Mouse (Mus musculus): ENCODE data around the gene Otub2. TPM values are rescaled to one million over a fixed set of nuclear protein-coding genes. Genes with fewer than 3 reads are reported as not detected.

The Otub2 gene
- total RNA-seq, 2 experiments from 2014 or later = 45.2 to 48.6 TPM

DNA sequence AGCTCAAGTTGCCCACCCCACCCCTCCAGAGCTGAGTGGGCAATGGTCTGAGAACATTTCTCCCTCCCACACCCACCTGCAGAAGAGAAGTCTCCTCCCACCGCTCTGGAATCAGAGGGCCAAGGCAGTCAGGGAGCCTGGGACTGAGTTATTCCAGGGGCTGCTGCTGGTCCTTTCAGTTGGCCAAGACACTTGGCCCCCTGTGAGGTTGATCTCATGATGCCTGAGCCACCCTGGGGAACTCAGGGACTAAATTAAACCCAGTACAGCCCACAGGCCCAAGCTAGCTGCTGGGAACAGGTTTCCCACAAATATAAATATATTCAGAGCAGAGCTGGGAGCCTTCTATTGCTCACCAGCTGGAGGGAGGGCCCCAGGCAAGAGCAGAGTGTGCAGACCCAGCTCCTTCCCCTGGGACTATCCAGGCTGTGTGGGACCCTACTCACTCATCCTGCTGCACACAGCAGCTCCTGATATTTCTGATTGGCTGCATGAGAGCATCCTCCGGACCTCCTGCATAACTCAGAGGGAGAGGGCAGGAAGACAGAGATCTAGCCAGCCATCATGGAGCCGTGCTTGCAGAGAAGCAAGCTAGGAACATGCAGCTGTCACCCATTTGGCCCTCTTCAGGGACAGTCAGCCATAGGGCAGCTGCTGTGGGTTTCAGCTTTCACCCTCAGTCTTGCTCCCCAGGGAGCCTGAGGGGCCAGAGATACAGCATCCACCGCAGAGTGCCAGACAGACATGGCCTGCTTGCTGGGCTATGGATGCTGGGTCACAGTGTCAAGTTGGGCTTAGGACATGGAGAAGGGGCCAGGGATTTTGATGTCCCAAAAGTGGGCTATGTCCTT, 29.3 kb upstream of the Otub2 start:
- DNase-seq (ENCODE audit: low spot score in 2 of 2) = no peak
- no peak overlapping the region for H3K4me3 ChIP-seq
- no peak for TF ChIP-seq CTCF (conservative IDR thresholded peaks at IDR 0.05)
- H3K27ac ChIP-seq = peak overlapping the region; percentile 67

DNA sequence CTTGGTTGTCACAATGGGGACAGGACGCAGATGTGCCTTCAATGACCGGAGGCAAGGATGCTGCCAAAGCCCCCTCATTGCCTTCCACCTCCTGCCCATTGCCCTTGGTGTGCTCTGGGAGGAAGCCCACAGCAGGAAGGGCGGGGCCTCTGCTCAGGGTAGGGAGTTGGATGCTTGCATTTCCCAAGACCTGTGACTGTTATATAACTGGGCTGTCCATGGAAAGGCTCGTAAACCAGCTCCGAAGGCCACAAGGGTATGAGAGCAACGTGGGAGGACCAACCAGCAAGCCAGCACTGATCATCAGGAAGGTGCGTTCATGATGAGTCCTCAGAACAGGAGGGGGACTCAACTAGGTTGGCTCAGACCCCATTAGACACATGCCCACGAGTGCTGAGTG, 27.7 kb upstream of the Otub2 start:
- no peak for TF ChIP-seq CTCF (conservative IDR thresholded peaks at IDR 0.05)
- no peak overlapping the region for H3K4me3 ChIP-seq
- no peak overlapping the region for H3K27ac ChIP-seq
- no peak for DNase-seq (ENCODE audit: low spot score in 2 of 2)

GRCm38 (mm10) chr12:103361539-103362307, 26.8 kb upstream of the Otub2 start:
- TF ChIP-seq CTCF (conservative IDR thresholded peaks at IDR 0.05) = no peak
- H3K4me3 ChIP-seq = no peak overlapping the region
- DNase-seq (ENCODE audit: low spot score in 2 of 2) = no peak
- no peak overlapping the region for H3K27ac ChIP-seq

- Histone ChIP-seq H3K27ac (no peak overlapping the region), H3K4me3 (no peak overlapping the region)
- DNase-seq (ENCODE audit: low spot score in 2 of 2) = no peak
- TF ChIP-seq CTCF (conservative IDR thresholded peaks at IDR 0.05) = no peak
Measured at GRCm38 (mm10) chr12:103362336-103362735, 26.1 kb upstream of the Otub2 start.

DNA sequence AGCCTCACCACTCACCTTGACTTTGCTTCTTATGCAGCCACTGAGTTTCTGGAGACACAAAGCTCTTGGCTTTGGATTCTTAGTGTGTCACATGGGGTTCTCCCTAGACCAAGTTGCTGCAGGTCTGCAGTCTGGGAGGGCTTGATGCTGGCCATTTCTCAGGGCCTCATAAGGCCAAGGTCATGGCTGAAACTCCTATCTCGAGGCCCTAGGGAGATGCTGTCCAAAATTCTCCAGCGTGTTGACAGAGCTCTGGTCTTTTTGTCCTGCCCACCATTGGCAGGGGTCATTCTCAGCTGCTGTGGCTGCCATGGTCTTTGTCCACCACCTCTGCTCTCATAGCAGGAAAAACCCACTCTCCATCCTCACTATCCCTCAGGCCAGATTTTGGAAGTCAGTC, 21.3 kb upstream of the Otub2 start:
- Histone ChIP-seq H3K4me3 (no peak overlapping the region), H3K27ac (no peak overlapping the region)
- no peak for DNase-seq (ENCODE audit: low spot score in 2 of 2)
- no peak for TF ChIP-seq CTCF (conservative IDR thresholded peaks at IDR 0.05)

DNA sequence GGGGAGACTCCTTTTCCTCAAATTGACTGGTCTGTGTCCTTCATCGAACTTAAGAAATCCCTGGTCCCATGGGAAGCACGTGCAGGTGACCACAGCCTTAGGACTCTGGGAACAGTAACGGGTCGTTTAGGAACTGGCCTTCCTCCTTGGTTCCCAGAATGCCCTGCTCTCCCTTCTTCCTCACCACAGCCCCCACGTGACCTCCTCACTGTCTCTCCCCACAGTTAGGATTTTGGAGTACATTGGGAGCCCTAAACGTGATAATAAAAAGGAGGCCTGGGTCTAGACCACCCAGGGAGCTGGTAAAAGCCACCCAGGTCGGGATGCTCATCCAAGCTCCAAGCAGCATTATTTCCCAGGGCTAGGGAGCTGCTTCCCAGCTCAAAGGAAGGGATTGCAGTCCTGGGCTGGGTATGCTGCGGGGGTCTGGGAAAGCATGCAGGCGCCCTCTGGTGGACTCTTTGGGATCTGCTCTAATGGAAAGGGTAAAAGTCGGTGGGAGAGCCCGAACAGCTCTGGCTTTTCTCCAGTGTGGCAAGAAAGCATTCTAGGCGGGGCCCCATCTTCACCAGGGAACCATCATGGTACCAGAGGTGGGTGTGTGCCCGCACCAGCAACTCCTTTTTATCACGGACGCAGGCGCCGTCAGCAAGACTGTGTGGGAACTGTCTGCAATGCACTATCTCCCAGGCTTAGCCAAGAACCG, 20.7 kb upstream of the Otub2 start:
- no peak overlapping the region for H3K27ac ChIP-seq
- no peak overlapping the region; the same call in 1 of the 2 replicates for H3K4me3 ChIP-seq
- peak; percentile 96 for TF ChIP-seq CTCF (conservative IDR thresholded peaks at IDR 0.05)
- DNase-seq (ENCODE audit: low spot score in 2 of 2) = peak; percentile 63 to 81

- no peak for TF ChIP-seq CTCF (conservative IDR thresholded peaks at IDR 0.05)
- Histone ChIP-seq H3K4me3 (no peak overlapping the region; the same call in 1 of the 2 replicates), H3K27ac (no peak overlapping the region)
- no peak for DNase-seq (ENCODE audit: low spot score in 2 of 2)
Measured at GRCm38 (mm10) chr12:103368326-103368669, 20.2 kb upstream of the Otub2 start.

DNA sequence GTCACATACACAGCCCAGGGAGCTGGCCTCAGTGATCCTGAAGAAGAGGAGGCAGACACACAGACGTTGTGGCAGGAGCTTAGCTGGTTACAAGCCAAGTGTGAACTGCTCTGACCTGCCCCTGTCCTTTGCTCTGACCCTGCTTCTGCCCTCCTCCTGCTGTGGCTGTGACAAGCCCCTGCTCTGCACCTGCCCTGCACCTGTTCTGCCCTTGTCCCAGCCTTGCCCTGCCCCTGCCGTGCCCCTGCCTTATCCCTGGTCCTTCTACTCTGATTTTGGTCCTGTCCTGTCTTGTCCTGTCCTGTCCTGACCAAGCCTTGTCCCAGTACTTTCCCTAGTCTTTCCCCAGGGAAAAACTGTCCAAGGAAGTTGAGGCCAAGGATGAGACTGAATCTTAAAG, 19.7 kb upstream of the Otub2 start:
- no peak overlapping the region for H3K4me3 ChIP-seq
- H3K27ac ChIP-seq = no peak overlapping the region
- no peak for DNase-seq (ENCODE audit: low spot score in 2 of 2)
- no peak for TF ChIP-seq CTCF (conservative IDR thresholded peaks at IDR 0.05)

GRCm38 (mm10) chr12:103370861-103371260, 17.6 kb upstream of the Otub2 start:
- H3K4me3 ChIP-seq = no peak overlapping the region
- no peak for TF ChIP-seq CTCF (conservative IDR thresholded peaks at IDR 0.05)
- H3K27ac ChIP-seq = no peak overlapping the region
- no peak for DNase-seq (ENCODE audit: low spot score in 2 of 2)

DNA sequence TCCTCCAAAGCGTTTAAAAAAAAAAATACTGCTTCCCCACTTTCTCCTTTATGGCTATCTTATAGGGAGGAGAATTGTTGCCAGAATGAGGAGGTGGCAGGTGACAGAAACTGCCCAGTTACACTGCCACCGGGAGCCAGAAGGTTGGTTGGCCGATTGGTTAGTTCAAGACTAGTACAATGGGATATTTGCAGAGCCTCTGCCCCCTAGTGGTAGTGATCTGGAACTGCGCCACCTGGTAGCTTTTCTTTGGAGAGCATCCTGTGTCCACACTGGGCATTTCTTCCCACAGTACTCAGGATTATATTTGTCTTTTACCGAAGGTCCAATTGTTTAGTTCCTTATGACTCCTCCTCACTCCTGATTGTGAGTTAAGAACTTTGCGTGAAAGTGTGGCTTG, 16.8 kb upstream of the Otub2 start:
- TF ChIP-seq CTCF (conservative IDR thresholded peaks at IDR 0.05) = peak; percentile 95
- Histone ChIP-seq H3K27ac (no peak overlapping the region), H3K4me3 (no peak overlapping the region)
- peak; percentile 56 to 67 for DNase-seq (ENCODE audit: low spot score in 2 of 2)

DNA sequence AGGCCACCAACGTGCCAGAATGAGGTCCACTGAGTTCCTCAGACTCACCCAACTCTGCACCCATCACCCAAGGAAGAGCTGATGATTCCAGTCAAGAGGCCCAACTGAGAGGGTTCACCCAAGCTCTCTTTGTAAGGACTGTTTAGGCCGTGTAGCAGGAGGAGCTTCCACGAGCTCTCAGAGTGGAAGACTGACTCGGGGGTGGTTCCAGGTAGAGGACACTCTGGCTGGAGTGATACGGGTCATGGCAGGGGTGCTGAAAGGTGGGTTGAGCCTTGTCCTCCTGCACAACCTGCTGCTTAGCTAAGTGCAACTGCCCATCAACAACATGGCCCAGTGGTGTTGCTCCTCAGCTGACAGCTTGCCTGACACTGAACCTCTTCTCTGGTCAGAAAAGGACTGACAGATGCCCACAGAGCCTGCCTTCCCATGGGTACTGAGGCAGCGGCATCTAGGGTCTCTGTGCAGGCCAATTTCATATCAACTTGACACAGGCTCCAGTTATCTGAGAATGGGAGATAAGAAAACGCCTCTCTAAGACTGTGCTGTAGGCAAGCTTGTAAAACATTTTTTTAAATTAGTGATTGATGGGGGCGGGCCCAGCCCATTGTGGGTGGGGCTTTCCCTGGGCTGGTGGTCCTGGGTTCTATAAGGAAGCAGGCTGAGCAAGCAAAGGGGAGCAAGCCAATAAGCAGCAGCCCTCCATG, 14.8 kb upstream of the Otub2 start:
- DNase-seq (ENCODE audit: low spot score in 2 of 2) = no peak
- no peak overlapping the region for H3K4me3 ChIP-seq
- H3K27ac ChIP-seq = no peak overlapping the region
- TF ChIP-seq CTCF (conservative IDR thresholded peaks at IDR 0.05) = no peak

GRCm38 (mm10) chr12:103376124-103376523, 12.4 kb upstream of the Otub2 start:
- TF ChIP-seq CTCF (conservative IDR thresholded peaks at IDR 0.05) = 0 out of 2 replicates have a peak, but pooled peaks have one; percentile 24
- no peak overlapping the region for H3K4me3 ChIP-seq
- DNase-seq (ENCODE audit: low spot score in 2 of 2) = peak; percentile 77 to 81
- H3K27ac ChIP-seq = peak overlapping the region; percentile 89
